Mouse (Mus musculus) midbrain, embryonic 14.5 days (tissue): ENCODE data around the gene Adamts12. TPM values are rescaled to one million over a fixed set of nuclear protein-coding genes. Genes with fewer than 3 reads are reported as not detected.

Experiments used
- ATAC-seq: fragments of 200-750 bp; cut with Nextera tagmentation; 2 replicates; pipeline ENCODE4 v1.8.0; 2017; ENCODE audit warnings: moderate number of reproducible peaks, moderate library complexity; ENCODE audit not compliant: low FRiP score, low TSS enrichment
- DNase-seq: peaks from one replicate; pipeline ENCODE4 v3.0.0-alpha.2; 2015
- H3K27ac ChIP-seq: fragments of 300-500 bp; sonication (generic); replicated peaks from 2 replicates; pipeline ENCODE4 v1.5.1; 2014; ENCODE audit warnings: mild to moderate bottlenecking, low read depth, low read length, moderate library complexity
- H3K27me3 ChIP-seq: fragments of 300-500 bp; sonication (generic); 2 replicates; pipeline ENCODE4 v1.6.1; 2014; ENCODE audit warnings: low read length, control low read depth, mixed read lengths; ENCODE audit not compliant: control insufficient read depth, insufficient read depth
- H3K36me3 ChIP-seq: fragments of 300-500 bp; sonication (generic); 2 replicates; pipeline ENCODE4 v1.6.1; 2014; ENCODE audit warnings: low read length, control low read depth; ENCODE audit not compliant: control insufficient read depth, insufficient read depth
- H3K4me1 ChIP-seq: fragments of 300-500 bp; sonication (generic); 2 replicates; pipeline ENCODE4 v1.6.1; 2014; ENCODE audit warnings: mild to moderate bottlenecking, antibody characterized with exemption, low read length, control low read depth; ENCODE audit not compliant: control insufficient read depth, insufficient read depth
- H3K4me2 ChIP-seq: fragments of 300-500 bp; sonication (generic); 2 replicates; pipeline ENCODE4 v1.6.1; 2014; ENCODE audit warnings: mild to moderate bottlenecking, low read length, moderate library complexity
- H3K4me3 ChIP-seq: fragments of 300-500 bp; sonication (generic); replicated peaks from 2 replicates; pipeline ENCODE4 v1.5.1; 2014; ENCODE audit warnings: low read depth, low read length
- H3K9ac ChIP-seq: fragments of 300-500 bp; sonication (generic); replicated peaks from 2 replicates; pipeline ENCODE4 v1.6.1; 2014; ENCODE audit warnings: mild to moderate bottlenecking, low read length, moderate library complexity
- H3K9me3 ChIP-seq: fragments of 300-500 bp; sonication (generic); 2 replicates; pipeline ENCODE4 v1.6.1; 2016; ENCODE audit warnings: low read length, control low read depth, mixed read lengths; ENCODE audit not compliant: control insufficient read depth
- WGBS: fragments of 180-500 bp; shearing (Covaris S2); extraction: QIAGEN DNeasy Blood & Tissue Kit; methylation state at CpG from one replicate; pipeline ENCODE4 v1.1.7; 2014; 5-methylcytosine and 5-hydroxymethylcytosine counted together
- polyA plus RNA-seq: library from polyadenylated mRNA; unstranded; fragments of >200 nt; fragmentation: Nextera tagmentation; extraction: Ambion mirVana; gene quantifications from 2 replicates; pipeline ENCODE4 v1.2.1, GENCODE M21; 2014

The Adamts12 gene
- polyA plus RNA-seq, 1 experiment from 2014 or later, result 2.8 TPM

- peaks cover 12% of the 10 kb centered on the region for H3K36me3 ChIP-seq
- no peaks in the 10 kb centered on the region for H3K27me3 ChIP-seq
- ATAC-seq (0 out of 2 replicates have a peak, but pooled peaks have one; percentile 7), DNase-seq (no peak)
- H3K4me1 ChIP-seq, result no peaks in the 10 kb centered on the region
- WGBS, result 86% methylated on average over 8 of the region's 8 CpGs
- H3K4me3 ChIP-seq, result no peak overlapping the region
- no peak overlapping the region for H3K9ac ChIP-seq
- H3K27ac ChIP-seq, result no peak overlapping the region
- no peak overlapping the region for H3K4me2 ChIP-seq
- no peaks in the 10 kb centered on the region for H3K9me3 ChIP-seq
These were observed 315.0 kb downstream of the Adamts12 start for GRCm38 (mm10) chr15:11379431-11380086.

DNA sequence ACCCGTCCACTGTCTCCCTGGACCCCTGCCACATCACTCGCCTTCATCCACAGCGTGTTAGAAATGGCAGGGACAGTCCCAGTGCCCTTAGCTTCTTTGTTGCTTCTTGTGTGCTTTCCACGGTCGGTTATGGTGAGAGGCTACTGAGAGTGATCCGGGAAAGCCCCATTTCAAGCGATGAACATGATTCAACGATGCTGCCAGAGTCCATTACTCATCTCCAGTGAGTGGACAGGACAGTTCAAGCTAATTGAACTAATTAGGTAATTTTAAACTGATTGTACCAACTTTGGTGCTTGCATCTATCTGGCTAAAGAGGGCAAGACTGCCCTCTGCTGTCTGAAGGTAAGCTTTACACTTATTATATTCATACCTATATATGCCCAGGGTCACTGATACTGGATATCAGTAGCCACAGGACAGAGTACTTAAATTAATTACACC lies 315.5 kb downstream of the Adamts12 start:
- Histone ChIP-seq H3K27ac (no peak overlapping the region), H3K9ac (no peak overlapping the region), H3K4me3 (no peak overlapping the region), H3K4me1 (no peaks in the 10 kb centered on the region), H3K9me3 (no peaks in the 10 kb centered on the region), H3K36me3 (peaks cover 18% of the 10 kb centered on the region), H3K4me2 (no peak overlapping the region; the same call in 1 of the 2 replicates), H3K27me3 (no peaks in the 10 kb centered on the region)
- DNase-seq (peak; percentile 88), ATAC-seq (peak; percentile 70)
- 45% methylated on average over 8 of the region's 8 CpGs for WGBS

DNA sequence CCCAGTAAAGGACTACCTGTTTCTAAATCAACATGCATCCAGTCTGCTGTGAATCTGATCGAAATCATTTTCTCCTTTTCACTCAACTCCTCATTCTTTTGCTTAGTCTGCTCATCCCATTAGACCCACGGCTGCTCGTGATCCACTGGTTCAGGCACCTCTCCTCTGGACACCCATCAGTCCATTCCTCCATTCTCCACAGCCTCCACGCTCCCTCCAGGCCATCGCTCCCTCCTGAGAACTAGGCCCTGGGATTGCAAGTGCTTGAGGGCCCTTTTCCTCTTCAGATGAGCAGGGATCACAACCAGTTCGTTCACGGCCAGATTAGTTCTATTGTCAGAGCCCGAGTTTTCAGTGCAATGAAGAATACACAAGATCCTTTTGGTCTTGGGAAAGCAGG lies 316.0 kb downstream of the Adamts12 start:
- H3K4me3 ChIP-seq, result no peak overlapping the region
- ATAC-seq (no peak), DNase-seq (no peak)
- no peaks in the 10 kb centered on the region for H3K27me3 ChIP-seq
- no peaks in the 10 kb centered on the region for H3K4me1 ChIP-seq
- 76% methylated on average over 8 of the region's 8 CpGs for WGBS
- peaks cover 23% of the 10 kb centered on the region for H3K36me3 ChIP-seq
- H3K9me3 ChIP-seq, result no peaks in the 10 kb centered on the region
- no peak overlapping the region for H3K4me2 ChIP-seq
- H3K9ac ChIP-seq, result no peak overlapping the region
- H3K27ac ChIP-seq, result no peak overlapping the region

DNA sequence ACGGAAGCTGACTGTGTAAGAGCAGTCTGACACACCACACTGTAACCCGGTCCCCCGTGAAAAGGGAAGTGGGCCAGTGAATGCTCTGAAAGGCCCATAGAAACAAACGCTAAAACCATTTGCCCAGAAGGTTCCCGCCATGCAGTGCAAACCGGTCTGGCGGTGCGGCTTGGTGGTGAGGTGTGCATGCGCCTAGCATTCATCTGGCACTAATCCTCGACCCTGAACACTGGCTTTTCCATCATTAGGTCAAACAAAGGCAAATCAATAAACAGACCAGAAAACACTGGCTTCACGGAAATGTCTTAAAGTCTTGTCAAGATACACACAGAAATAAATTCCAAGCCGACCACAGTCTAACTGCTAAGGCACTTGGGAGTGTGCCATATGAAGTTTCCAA lies 318.0 kb downstream of the Adamts12 start:
- Histone ChIP-seq H3K4me2 (no peak overlapping the region), H3K9me3 (no peaks in the 10 kb centered on the region), H3K9ac (no peak overlapping the region), H3K4me1 (no peaks in the 10 kb centered on the region), H3K27ac (no peak overlapping the region), H3K4me3 (no peak overlapping the region), H3K27me3 (no peaks in the 10 kb centered on the region), H3K36me3 (peaks cover 43% of the 10 kb centered on the region)
- DNase-seq, result no peak
- ATAC-seq, result no peak
- 86% methylated on average over 12 of the region's 12 CpGs for WGBS

- DNase-seq, result no peak
- no peaks in the 10 kb centered on the region for H3K9me3 ChIP-seq
- no peak overlapping the region for H3K4me3 ChIP-seq
- H3K9ac ChIP-seq, result no peak overlapping the region
- 95% methylated on average over 21 of the region's 21 CpGs for WGBS
- H3K27me3 ChIP-seq, result no peaks in the 10 kb centered on the region
- no peak overlapping the region for H3K27ac ChIP-seq
- H3K4me1 ChIP-seq, result no peaks in the 10 kb centered on the region
- H3K36me3 ChIP-seq, result peaks cover 55% of the 10 kb centered on the region
- H3K4me2 ChIP-seq, result no peak overlapping the region
- ATAC-seq, result no peak
These were observed 319.2 kb downstream of the Adamts12 start for GRCm38 (mm10) chr15:11383796-11384195.

DNA sequence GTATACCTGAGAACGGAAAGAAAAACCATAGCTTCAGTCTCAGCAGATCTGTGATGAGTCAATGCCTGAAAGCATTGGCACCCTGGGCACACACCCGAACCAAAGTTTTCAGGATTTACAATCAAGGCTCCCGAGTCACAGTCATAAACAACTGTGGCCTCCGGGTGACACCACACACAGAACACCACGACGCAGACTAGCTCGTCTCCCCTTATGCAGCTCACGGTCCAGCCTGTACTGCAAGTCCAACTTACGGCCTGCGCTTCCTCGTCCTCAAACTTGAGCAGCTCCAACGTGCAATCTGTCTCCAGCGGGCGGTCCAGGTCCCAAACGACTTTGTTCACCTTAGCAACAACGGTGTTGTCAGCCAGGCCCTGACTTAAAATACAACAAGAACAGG lies 328.3 kb downstream of the Adamts12 start:
- H3K4me3 ChIP-seq, result no peak overlapping the region
- ATAC-seq, result no peak
- no peak overlapping the region for H3K4me2 ChIP-seq
- no peak overlapping the region for H3K27ac ChIP-seq
- no peak overlapping the region for H3K9ac ChIP-seq
- no peaks in the 10 kb centered on the region for H3K9me3 ChIP-seq
- WGBS, result 95% methylated on average over 16 of the region's 16 CpGs
- 0 out of 2 replicates have a peak, but pooled peaks cover 5% of the 10 kb centered on the region for H3K4me1 ChIP-seq
- DNase-seq, result no peak
- H3K27me3 ChIP-seq, result no peaks in the 10 kb centered on the region
- peaks cover 76% of the 10 kb centered on the region for H3K36me3 ChIP-seq

GRCm38 (mm10) chr15:11396421-11396820 lies 331.8 kb downstream of the Adamts12 start:
- peaks cover 40% of the 10 kb centered on the region for H3K36me3 ChIP-seq
- DNase-seq (no peak), ATAC-seq (no peak)
- no peak overlapping the region for H3K4me2 ChIP-seq
- no peaks in the 10 kb centered on the region for H3K9me3 ChIP-seq
- H3K27ac ChIP-seq, result no peak overlapping the region
- 93% methylated on average over 6 of the region's 6 CpGs for WGBS
- no peaks in the 10 kb centered on the region for H3K27me3 ChIP-seq
- no peak overlapping the region for H3K9ac ChIP-seq
- no peak overlapping the region for H3K4me3 ChIP-seq
- H3K4me1 ChIP-seq, result peaks cover 16% of the 10 kb centered on the region

Other genes starting within 250 kb of the Adamts12 start
- gene C1qtnf3, start 112.5 kb upstream of the Adamts12 start, polyA plus RNA-seq, result 0.42 and 0.88 TPM in 2 replicates
- 9.8 and 11.1 TPM in 2 replicates for gene Amacr, start 83.0 kb upstream of the Adamts12 start, polyA plus RNA-seq
- 0.36 TPM in 1 of 2 replicates, not detected in the other for gene Slc45a2, start 64.1 kb upstream of the Adamts12 start, polyA plus RNA-seq
- 2.5 TPM in 2 replicates for gene Rxfp3, start 26.8 kb upstream of the Adamts12 start, polyA plus RNA-seq